Mouse (Mus musculus): ENCODE data around the gene Tmem229b. TPM values are rescaled to one million over a fixed set of nuclear protein-coding genes. Genes with fewer than 3 reads are reported as not detected.

Gene Tmem229b
- polyA plus RNA-seq, 1 experiment: 9.8 TPM

DNA sequence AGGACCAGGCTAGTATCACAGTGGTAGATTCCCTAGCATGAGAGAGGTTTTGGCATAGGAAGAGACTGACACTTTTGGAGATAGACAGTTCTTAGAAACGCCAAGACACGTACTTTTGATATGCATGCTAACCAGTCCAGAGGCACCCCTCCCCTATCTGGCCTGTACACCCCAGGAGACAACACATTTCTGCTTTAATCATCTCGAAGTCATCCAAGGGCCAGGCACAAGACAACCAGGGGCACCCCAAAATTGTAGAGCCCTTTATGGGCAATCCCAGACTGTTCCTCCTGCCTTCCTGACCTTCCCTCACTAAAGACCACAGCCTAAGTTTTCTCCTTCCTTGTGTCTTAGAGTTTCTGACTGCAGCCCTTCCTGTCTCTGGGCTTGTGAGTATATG is 91.9 kb downstream of the Tmem229b start:
- DNase-seq (ENCODE audit: low read depth, low spot score): no peak
- WGBS: 92% methylated on average over 3 of the region's 3 CpGs

DNA sequence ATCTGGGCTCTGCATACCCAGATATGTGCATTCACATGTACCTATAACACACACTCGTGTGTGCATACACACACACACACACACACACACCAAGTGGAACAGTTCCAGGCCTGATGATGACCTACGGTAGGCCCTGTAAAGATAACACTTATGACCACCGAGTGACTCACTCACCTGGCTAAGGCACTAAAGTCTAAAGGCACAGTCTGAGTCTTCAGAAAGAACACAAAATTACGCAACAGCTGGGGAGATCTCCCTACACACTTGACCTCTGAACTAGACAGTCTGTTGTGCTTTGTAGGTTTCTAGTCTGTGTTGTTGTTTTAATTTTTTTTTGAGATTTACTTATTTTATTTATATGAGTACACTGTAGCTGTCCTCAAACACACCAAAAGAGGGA is 93.0 kb downstream of the Tmem229b start:
- 25% methylated on average over 4 of the region's 4 CpGs for WGBS
- peak; percentile 74 for DNase-seq (ENCODE audit: low read depth, low spot score)

Other genes with a start within 250 kb of the Tmem229b start
- 11.9 and 13.8 TPM in 2 replicates for gene Atp6v1d, start 146.0 kb downstream of the Tmem229b start, polyA plus RNA-seq (2012; rRNA removed)
- gene Eif2s1, start 145.8 kb downstream of the Tmem229b start, polyA plus RNA-seq (2012; rRNA removed): 11.5 and 12.7 TPM in 2 replicates
- 16.3 and 37.4 TPM in 2 replicates for gene Plek2, start 100.7 kb downstream of the Tmem229b start, polyA plus RNA-seq (2012; rRNA removed)
- 13.3 and 26.2 TPM in 2 replicates for gene Plekhh1, start 21.5 kb upstream of the Tmem229b start, polyA plus RNA-seq (2012; rRNA removed)
- gene Pigh, start 82.0 kb upstream of the Tmem229b start, polyA plus RNA-seq (2012; rRNA removed): 8.4 and 13.1 TPM in 2 replicates
- 38.4 and 151 TPM in 2 replicates for gene Arg2, start 123.2 kb upstream of the Tmem229b start, polyA plus RNA-seq (2012; rRNA removed)
- gene Vti1b, start 165.0 kb upstream of the Tmem229b start, polyA plus RNA-seq (2012; rRNA removed): 32.9 and 42.3 TPM in 2 replicates
- 15.5 and 30.2 TPM in 2 replicates for gene Rdh11, start 184.7 kb upstream of the Tmem229b start, polyA plus RNA-seq (2012; rRNA removed)
- 1.2 and 1.5 TPM in 2 replicates for gene Rdh12, start 201.3 kb upstream of the Tmem229b start, polyA plus RNA-seq (2012; rRNA removed)